Mouse (Mus musculus) adrenal gland (tissue): ENCODE measurements around the gene Mpv17l2.

Source experiments
- intact Hi-C: fragments of 180-260 bp; cut with DNase I; formaldehyde crosslinking; loops from one replicate; pipeline ENCODE4 v1.15.1; 2025

Gene Mpv17l2

DNA sequence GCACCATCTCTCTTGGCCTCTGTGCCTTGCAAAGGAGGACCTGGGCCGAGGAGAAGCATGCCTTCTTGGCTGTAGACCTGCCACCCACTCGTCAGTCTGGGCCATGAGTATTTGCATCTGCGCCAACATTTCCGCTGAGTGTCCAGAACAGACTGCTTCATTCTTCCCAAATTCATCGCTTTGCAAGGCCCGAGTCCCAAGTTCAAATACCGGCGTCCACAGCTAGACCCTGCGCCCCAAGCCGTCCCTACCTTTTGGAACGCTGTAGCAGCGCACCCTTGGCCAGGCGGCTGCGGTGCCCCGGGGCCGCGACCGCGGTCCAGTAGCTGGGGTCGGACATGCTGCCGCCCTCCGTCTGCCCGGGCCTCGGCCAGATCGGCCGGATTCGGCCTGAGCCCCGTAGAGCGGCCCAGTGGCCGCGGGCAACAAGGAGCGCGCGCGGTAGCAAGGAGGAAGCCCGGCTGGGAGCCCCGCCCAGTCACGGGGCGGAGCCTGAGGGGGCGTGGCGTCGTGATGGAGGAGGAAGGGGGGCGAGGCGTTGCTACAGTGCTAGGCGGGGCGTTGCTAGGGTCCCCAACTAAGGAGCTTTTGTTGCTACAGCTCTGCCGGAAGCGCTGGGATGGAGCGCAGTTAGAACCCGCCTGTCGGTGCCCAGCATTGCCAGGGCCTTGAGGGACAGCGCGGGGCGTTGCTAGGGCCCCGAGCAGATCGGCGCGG lies 31.4 kb upstream of the Mpv17l2 start:
- intact Hi-C loops, result no loop called here

GRCm38 (mm10) chr8:70791294-70791701 lies 30.6 kb upstream of the Mpv17l2 start:
- intact Hi-C loops, result no loop called here

- intact Hi-C loops, result no loop called here
Observed at GRCm38 (mm10) chr8:70790846-70791245, 30.1 kb upstream of the Mpv17l2 start.

- intact Hi-C loops, result no loop called here
Observed at GRCm38 (mm10) chr8:70789046-70789445, 28.3 kb upstream of the Mpv17l2 start.

DNA sequence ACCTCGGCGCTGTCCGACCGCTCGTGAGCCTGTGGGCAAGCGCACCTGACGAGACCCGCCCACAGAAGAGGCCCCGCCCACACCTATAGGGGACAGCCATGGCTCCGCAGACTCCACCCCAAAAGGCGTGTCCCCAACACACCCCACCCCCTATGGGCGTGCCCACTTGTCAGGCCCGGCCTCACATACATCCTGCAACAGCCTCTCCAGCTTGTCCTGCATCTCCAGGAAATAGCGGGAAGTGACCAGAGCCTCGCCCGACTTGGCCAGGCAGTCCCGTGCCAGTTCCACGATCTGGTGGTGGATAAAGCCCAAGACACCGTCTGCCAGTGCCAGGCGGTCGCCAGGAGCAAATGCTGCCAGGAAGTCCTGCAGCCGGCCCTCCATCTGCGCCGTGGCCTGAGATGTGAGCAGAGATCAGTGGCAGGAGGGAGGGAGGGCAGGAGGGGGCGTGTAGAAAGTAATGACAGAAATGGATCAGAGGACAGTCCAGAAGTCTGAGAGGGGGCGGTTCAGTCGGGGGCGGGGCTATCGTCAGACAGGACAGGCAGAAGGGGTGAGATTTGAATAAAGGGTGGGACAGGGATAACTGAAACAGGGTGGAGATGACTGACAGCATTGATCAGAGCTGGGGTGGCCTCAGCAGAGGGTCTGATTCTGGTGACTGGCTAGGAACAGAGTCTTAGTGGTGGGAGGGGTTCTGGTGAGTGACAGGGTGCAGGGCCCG lies 27.4 kb upstream of the Mpv17l2 start:
- intact Hi-C loops, result no loop called here

GRCm38 (mm10) chr8:70787051-70787445 lies 26.3 kb upstream of the Mpv17l2 start:
- intact Hi-C loops, result no loop called here

- intact Hi-C loops, result no loop called here
Observed at GRCm38 (mm10) chr8:70786291-70787050, 25.7 kb upstream of the Mpv17l2 start.

DNA sequence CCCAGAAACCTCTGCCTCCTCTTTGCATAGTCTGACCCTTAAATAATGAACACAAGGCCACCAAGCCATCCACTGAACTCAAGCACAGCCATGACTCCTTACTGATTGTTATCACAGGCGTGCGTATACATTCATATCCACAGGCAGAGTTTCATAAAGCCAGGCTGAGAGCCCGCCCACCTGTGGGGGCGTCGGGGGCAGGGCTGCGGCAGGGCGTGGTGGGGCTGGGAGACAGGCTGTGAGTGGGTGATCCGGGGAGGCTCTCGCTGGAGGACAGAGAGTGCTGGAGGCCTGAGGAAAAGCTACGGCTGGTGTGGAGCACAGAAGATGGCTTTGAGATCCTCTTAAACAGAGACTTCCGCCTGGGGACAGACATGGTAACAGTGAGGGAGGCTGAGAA lies 19.3 kb upstream of the Mpv17l2 start:
- intact Hi-C loops, result no loop called here

DNA sequence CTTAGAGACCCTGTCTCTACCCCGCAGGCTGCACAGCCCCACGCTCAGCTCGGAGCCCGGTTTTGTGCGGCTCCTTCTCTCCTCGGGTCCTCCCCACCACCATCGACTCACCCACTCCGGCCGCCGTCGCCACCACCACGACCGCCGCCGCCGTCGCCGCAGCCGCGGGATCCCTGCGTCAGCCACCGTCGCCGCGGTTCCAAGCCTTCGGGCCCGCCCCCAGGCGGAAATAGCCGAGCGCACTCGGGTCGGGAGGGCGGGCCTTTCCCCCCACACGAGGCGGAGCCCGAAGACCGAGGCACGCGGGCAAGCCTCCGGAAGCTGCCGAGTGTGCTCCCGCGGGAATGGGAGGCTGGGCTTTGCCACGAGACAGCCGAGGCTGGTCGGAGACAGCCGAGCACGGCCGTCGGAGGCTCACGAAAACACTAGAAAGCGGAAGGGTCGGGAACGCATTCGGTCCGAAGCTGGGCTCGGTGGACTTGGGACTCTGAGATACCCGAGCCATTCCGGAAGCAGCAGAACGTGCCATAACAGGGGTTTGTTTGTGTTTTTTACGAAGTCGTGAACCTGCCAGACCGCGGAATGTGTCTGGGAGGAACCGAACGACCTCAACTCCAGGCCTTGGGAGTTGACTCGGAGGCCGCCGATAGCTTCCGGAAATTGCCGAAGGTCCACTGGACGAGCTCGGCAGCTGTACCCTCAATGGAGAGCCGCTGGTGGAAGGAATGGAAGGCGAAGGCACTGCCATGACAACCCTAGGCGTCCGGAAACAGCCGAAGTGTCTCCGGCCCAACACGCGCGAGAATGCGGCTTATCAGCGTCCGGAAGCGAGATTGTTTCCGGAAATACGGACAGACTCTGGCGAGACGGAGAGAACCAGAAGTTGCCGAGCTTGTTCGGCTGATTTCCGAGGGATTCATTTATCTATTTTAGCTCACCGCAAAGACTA lies 16.0 kb upstream of the Mpv17l2 start, which contains the start of gene Pik3r2:
Pik3r2 (minus strand) TSS at position 218 of the 949 bp plus-strand sequence.
- intact Hi-C loops, result no loop called here

DNA sequence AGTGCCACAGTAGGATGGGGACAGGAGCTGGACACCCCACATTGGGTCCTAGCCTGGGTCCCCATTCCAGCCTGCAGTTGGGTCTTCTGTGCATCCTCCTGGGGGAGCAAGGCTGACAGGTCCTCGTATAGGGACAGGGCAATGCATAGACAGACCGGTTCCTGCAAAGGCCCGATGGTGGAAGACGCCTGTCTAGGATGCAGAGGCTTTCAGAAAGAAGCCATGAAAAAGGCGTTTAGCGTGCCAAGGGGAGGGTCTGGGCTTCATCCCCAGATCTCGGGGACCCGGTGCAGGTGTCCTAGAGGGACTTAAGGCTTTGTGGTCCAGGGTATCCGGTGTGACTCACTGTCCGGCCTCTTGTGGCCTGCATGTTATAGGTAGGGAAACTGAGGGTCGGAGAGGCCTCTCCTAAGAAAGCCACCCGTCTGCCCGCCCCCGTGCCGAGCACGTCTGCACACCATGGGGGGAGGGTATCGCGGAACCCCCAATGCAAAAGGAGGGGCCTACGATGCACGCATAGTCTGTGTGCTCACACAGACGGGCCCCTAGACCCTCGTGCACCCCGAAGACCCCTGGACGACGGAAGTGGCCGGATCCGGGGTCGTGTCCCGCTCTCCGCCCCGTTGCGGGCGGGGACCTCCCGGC lies 15.2 kb upstream of the Mpv17l2 start:
- intact Hi-C loops, result no loop called here

- intact Hi-C loops, result no loop called here
Observed at GRCm38 (mm10) chr8:70775227-70775626, 14.5 kb upstream of the Mpv17l2 start.

DNA sequence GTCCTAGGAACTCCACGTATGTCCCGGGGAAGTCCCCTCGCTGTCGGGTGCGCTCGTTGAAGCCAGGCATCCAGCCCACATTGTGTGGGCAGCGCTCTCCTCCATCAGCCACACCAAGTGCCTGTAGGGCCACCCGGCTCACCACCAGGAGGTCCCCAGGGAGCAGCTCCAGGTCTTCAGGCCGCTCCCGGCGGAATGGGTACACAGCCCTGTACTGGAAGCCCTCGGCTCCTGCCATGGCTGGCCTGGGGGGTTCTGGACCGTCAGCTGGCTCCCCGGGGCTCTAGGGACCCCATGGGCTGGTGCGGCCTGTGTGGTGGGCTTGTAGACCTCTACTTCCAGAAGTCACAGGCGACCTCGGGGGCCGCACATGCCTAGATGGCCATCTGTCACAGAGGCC lies 14.0 kb upstream of the Mpv17l2 start:
- intact Hi-C loops, result no loop called here

DNA sequence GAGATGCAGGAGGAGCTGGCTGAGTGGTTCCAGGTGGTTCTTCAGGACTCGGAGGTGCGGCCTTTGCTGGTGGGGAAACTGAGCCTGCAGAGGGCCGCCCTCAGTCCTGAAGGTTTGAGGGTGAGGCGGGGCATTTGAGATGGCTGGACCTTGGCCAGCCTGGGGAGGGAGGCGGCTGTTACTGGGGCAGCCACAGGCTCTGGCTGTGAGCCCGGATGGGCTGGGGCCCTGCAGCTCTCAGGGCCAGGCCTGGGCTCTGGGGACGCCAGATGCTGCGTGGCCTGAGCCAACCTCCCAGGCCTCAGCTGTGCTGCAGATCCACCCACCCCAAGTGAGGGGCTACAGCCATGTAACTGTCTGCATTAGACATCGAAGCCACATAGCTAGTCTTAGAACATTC lies 13.1 kb upstream of the Mpv17l2 start:
- intact Hi-C loops, result no loop called here

DNA sequence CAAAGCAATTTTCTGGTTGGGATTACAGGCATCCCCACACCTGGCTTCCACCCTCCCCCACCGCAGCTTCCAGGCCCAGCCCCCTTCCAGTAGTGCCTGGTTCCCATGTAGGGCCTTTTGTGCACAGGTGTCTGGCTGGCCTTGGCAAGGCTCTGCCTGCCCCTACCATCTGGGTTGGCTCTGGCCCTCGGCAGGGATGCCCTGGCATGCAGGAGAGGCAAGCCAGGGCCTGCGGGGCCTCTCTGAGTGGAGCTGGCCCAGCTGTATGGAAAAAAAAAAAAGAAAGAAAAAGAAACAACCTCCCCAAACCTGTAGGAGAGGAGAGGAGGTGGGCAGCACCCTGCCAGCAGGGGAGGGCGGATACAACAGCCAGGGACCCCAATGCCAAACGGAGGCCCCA lies 12.7 kb upstream of the Mpv17l2 start:
- intact Hi-C loops, result no loop called here

- intact Hi-C loops, result no loop called here
Observed at GRCm38 (mm10) chr8:70772890-70773289, 12.1 kb upstream of the Mpv17l2 start.

- intact Hi-C loops, result no loop called here
Observed at GRCm38 (mm10) chr8:70772075-70772474, 11.3 kb upstream of the Mpv17l2 start.

DNA sequence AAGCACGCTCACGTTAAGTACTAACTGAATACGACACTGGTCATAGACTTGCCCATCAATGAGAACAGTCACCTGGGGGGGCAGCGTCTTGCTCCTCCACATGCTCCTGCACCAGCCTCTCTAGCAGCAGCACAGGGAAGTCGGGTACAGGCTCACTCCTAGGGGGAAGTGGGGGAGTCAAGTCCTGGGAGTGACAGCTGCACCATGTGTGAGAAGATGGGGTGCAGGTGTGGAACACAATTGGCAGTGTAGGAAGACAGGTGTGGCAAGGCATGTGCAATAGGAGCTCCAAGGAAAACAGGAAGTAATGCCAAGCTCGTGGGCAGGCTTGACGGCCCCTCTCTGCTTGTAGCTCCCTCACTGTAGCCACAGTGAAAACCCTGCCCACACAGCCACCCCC lies 10.5 kb upstream of the Mpv17l2 start:
- intact Hi-C loops, result no loop called here

DNA sequence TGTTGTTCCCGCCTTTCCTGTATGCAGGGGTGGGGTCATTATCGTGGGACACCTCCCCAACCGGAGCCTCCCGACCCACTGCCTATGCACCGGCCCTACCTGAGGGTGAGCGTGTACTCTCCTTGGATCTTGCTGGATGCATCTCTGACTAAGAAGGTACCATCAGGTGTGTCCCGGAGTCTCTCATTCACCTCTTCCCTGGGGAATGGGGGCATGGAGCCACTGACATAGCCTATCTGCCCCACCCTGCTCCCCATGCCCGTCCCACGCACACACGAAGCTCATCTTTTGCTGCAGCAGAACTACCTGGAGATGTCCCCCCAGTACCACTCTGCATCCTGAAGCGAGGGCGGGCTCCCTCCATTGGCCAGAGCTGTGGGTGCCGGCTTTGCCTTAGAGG lies 10.0 kb upstream of the Mpv17l2 start:
- intact Hi-C loops, result no loop called here

DNA sequence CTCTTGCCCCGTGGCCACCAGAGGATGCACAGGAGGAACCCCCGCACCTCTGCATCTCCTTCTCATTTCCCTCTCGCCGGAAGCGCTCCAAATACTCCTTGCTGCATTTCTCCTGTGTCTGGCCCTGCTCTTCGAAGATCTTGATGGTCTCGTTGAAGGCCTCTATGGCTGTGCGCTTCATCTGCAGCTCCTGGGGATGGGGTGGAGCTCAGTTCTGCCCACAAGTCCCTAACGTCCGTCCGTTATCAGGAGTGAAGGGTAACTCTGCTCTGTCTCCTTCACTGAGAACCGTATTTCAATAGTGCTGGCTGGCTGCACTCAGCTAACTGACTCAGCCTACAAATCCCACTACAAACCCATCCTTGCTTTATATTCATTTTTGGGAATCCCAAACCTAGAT lies 9.1 kb upstream of the Mpv17l2 start:
- intact Hi-C loops, result no loop called here

GRCm38 (mm10) chr8:70769359-70769758 lies 8.6 kb upstream of the Mpv17l2 start:
- intact Hi-C loops, result no loop called here

DNA sequence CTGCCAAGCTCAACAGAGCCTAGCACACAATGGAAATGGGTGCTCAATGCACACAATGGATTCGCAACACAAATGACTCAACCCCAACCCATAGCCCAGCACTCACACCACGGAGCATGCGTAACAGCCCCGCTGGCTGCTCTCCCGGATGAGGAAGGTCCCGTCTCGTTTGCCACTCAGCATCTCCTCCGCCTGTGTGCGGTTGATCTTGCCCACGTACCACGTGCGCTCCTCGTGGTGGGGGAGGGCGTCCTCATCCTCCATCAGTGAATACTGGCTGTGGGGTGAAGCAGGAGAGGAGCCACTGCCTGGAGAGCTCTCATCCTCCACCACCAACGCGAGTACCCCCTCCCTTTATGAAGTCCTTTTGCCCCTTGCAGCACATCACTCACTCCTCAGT lies 8.2 kb upstream of the Mpv17l2 start:
- intact Hi-C loops, result no loop called here
